Mouse (Mus musculus): ENCODE measurements around the gene Pdf. TPM values are rescaled to one million over a fixed set of nuclear protein-coding genes. Genes with fewer than 3 reads are reported as not detected.

The Pdf gene
- 1.7 TPM for polyA plus RNA-seq (2017; shearing (Covaris generic))

GRCm38 (mm10) chr8:107048061-107048941, at the start of gene Pdf:
Gene Pdf, minus strand, starts transcription at chr8:107048614.

GRCm38 (mm10) chr8:107096366-107097036, 48.1 kb upstream of the Pdf start, which contains the start of gene Terf2:
Gene Terf2, minus strand, starts transcription at chr8:107096547.

GRCm38 (mm10) chr8:107065511-107066496, 17.4 kb upstream of the Pdf start, which contains the start of gene Tmed6:
Gene Tmed6, minus strand, starts transcription at chr8:107065644.

GRCm38 (mm10) chr8:107056076-107056972, 7.9 kb upstream of the Pdf start, which contains the start of the genes Cog8 and Nip7:
Gene Cog8, minus strand, starts transcription at chr8:107056689.
Gene Nip7, plus strand, starts transcription at chr8:107056877.

GRCm38 (mm10) chr8:107030650-107031576, 17.5 kb downstream of the Pdf start, which contains the start of gene Vps4a:
Gene Vps4a, plus strand, starts transcription at chr8:107031222.

Other genes starting within 250 kb of the Pdf start
- gene Has3, start 178.4 kb downstream of the Pdf start, polyA plus RNA-seq (2017; shearing (Covaris generic)) = 0.05 TPM
- gene Utp4, start 155.0 kb downstream of the Pdf start, polyA plus RNA-seq (2017; shearing (Covaris generic)) = 62.0 TPM
- 1.9 TPM for gene Sntb2, start 112.9 kb downstream of the Pdf start, polyA plus RNA-seq (2017; shearing (Covaris generic))
- 73.7 TPM for gene Vps4a, start 17.4 kb downstream of the Pdf start, polyA plus RNA-seq (2017; shearing (Covaris generic))
- 22.9 TPM for gene Cog8, start 8.1 kb upstream of the Pdf start, polyA plus RNA-seq (2017; shearing (Covaris generic))
- 102 TPM for gene Nip7, start 8.3 kb upstream of the Pdf start, polyA plus RNA-seq (2017; shearing (Covaris generic))
- gene Tmed6, start 17.0 kb upstream of the Pdf start, polyA plus RNA-seq (2017; shearing (Covaris generic)) = not detected
- gene Terf2, start 47.9 kb upstream of the Pdf start, polyA plus RNA-seq (2017; shearing (Covaris generic)) = 9.9 TPM
- gene Cyb5b, start 102.0 kb upstream of the Pdf start, polyA plus RNA-seq (2017; shearing (Covaris generic)) = 90.2 TPM
- 18.9 TPM for gene Nfat5, start 244.9 kb upstream of the Pdf start, polyA plus RNA-seq (2017; shearing (Covaris generic))